ENCODE assay signal across 8 mouse cellular contexts in the genomic region with DNA sequence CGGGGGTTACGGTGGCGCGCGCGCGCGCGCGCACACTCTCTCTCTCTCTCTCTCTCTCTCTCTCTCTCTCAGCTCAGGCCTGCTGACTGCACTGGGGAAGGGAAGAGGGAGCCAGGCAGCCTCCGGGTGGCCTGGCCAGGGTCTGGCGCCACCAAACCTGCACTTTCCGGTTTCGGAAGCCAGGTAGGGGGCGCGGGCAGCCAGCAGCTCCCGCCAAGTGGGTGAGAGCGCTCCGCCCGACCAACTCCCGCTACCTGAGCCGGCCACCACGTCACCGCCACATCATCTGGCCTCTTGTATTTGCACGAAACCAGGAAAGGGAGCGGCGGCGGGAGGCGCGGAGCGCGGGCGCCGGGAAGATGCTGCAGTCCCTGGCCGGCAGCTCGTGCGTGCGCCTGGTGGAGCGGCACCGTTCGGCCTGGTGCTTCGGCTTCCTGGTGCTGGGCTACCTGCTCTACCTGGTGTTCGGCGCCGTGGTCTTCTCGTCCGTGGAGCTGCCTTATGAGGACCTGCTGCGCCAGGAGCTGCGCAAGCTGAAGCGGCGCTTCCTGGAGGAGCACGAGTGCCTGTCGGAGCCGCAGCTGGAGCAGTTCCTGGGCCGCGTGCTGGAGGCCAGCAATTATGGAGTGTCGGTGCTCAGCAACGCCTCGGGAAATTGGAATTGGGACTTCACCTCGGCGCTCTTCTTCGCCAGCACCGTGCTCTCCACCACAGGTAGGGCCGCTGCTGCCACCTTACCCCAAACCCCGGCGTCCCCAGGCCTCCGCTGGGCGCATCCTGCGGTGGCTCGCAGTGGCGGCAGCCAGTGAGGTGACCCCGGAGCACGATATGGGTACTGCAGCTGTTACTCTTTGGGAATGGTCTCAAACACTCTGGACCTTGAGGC. TPM values are rescaled to one million over a fixed set of nuclear protein-coding genes. Genes with fewer than 3 reads are reported as not detected.
DNase-seq lines count a peak whose midpoint lies in the region; ATAC-seq and TF ChIP-seq lines count a peak whose summit lies in the region.

Gene Kcnk1, plus strand, starts transcription at position 70 of the 886 bp plus-strand sequence.

- H3K27ac ChIP-seq in heart, embryonic 15.5 days, result no peak within 1 kb of the TSS
- H3K27ac ChIP-seq in embryonic facial prominence, embryonic 12.5 days, result peak within 1 kb of the TSS; percentile 70
- no peak within 1 kb of the TSS for H3K27ac ChIP-seq in hindbrain, embryonic 11.5 days (ENCODE audit: low read depth, low read length)
- H3K27ac ChIP-seq in lung, embryonic 14.5 days (ENCODE audit: low read depth), result peak within 1 kb of the TSS; percentile 81

- H3K9me3 ChIP-seq in heart, embryonic 15.5 days (replicated peaks), result no peaks in the 10 kb centered on the region
- no peaks in the 10 kb centered on the region for H3K9me3 ChIP-seq in embryonic facial prominence, embryonic 12.5 days
- no peaks in the 10 kb centered on the region for H3K9me3 ChIP-seq in hindbrain, embryonic 11.5 days (ENCODE audit: control insufficient read depth, low read length)
- no peaks in the 10 kb centered on the region for H3K9me3 ChIP-seq in lung, embryonic 14.5 days (ENCODE audit: low read depth, low read length)

- H3K27me3 ChIP-seq in heart, embryonic 15.5 days, result peaks cover 66% of the 10 kb centered on the region
- peaks cover 36% of the 10 kb centered on the region for H3K27me3 ChIP-seq in embryonic facial prominence, embryonic 12.5 days
- H3K27me3 ChIP-seq in hindbrain, embryonic 11.5 days (ENCODE audit: control insufficient read depth, insufficient read depth, low read length), result peaks cover 27% of the 10 kb centered on the region
- H3K27me3 ChIP-seq in lung, embryonic 14.5 days (ENCODE audit: insufficient read depth, low read length), result peaks cover 34% of the 10 kb centered on the region

- peaks cover 13% of the 10 kb centered on the region for H3K4me1 ChIP-seq in heart, embryonic 15.5 days (replicated peaks)
- H3K4me1 ChIP-seq in embryonic facial prominence, embryonic 12.5 days, result peaks cover 29% of the 10 kb centered on the region
- H3K4me1 ChIP-seq in hindbrain, embryonic 11.5 days (replicated peaks; ENCODE audit: control insufficient read depth, insufficient read depth, low read length), result 0 out of 2 replicates have a peak, but pooled peaks cover 2% of the 10 kb centered on the region
- H3K4me1 ChIP-seq in lung, embryonic 14.5 days (ENCODE audit: insufficient read depth), result peaks cover 5% of the 10 kb centered on the region; the same call in 1 of the 2 replicates

- WGBS in heart, embryonic 15.5 days, result under 1% methylated on average over 73 of the region's 73 CpGs
- WGBS in embryonic facial prominence, embryonic 12.5 days, result under 1% methylated on average over 73 of the region's 73 CpGs
- under 1% methylated on average over 73 of the region's 73 CpGs for WGBS in hindbrain, embryonic 11.5 days
- whole genome bisulfite sequencing in lung, embryonic 14.5 days, result under 1% methylated on average over 69 of the region's 73 CpGs

- peak within 1 kb of the TSS; percentile 62 for H3K4me3 ChIP-seq in heart, embryonic 15.5 days
- peak within 1 kb of the TSS; percentile 61 for H3K4me3 ChIP-seq in embryonic facial prominence, embryonic 12.5 days
- H3K4me3 ChIP-seq in hindbrain, embryonic 11.5 days (ENCODE audit: low read depth, low read length), result peak within 1 kb of the TSS; percentile 55
- H3K4me3 ChIP-seq in lung, embryonic 14.5 days (ENCODE audit: low read depth, low read length), result peak within 1 kb of the TSS; percentile 56

- DNase-seq in heart, adult 8-10 months (ENCODE audit: low spot score), result no peak
- peak; percentile 71 for DNase-seq in hindbrain, embryonic 11.5 days (ENCODE audit: low spot score)
- DNase-seq in layer of hippocampus, postnatal 10 days (ENCODE audit: low spot score in 2 of 2), result peak; percentile 66 to 75
- DNase-seq in lung, embryonic 14.5 days, result peak; percentile 78
- peak; percentile 82 to 88 for DNase-seq in right cerebral cortex, adult 2 months (ENCODE audit: low spot score in 2 of 2)
- no peak for DNase-seq in spleen, postnatal 36 days (ENCODE audit: low spot score in 2 of 2)

- peak within 1 kb of the TSS; percentile 96 for H3K4me2 ChIP-seq in heart, embryonic 15.5 days
- peak within 1 kb of the TSS; percentile 93 for H3K4me2 ChIP-seq in embryonic facial prominence, embryonic 12.5 days (replicated peaks)
- H3K4me2 ChIP-seq in hindbrain, embryonic 11.5 days (replicated peaks; ENCODE audit: low read depth, low read length), result peak within 1 kb of the TSS; percentile 94
- peak within 1 kb of the TSS; percentile 74 for H3K4me2 ChIP-seq in lung, embryonic 14.5 days

- ATAC-seq in heart, embryonic 15.5 days (replicated peaks; ENCODE audit: insufficient number of reproducible peaks, insufficient read depth, low FRiP score, low read depth), result 0 out of 2 replicates have a peak, but pooled peaks have one; percentile 15
- peak; percentile 70 for ATAC-seq in embryonic facial prominence, embryonic 12.5 days (ENCODE audit: insufficient number of reproducible peaks, insufficient read depth, low FRiP score, low TSS enrichment)
- peak; percentile 69 for ATAC-seq in hindbrain, embryonic 11.5 days (ENCODE audit: low FRiP score)
- peak; percentile 80 for ATAC-seq in lung, embryonic 14.5 days (ENCODE audit: insufficient read depth)

- H3K36me3 ChIP-seq in heart, embryonic 15.5 days, result no peaks in the 10 kb centered on the region
- no peaks in the 10 kb centered on the region for H3K36me3 ChIP-seq in embryonic facial prominence, embryonic 12.5 days
- H3K36me3 ChIP-seq in hindbrain, embryonic 11.5 days (ENCODE audit: control insufficient read depth, insufficient read depth, low read length), result no peaks in the 10 kb centered on the region
- no peaks in the 10 kb centered on the region for H3K36me3 ChIP-seq in lung, embryonic 14.5 days (ENCODE audit: insufficient read depth)

- peak within 1 kb of the TSS; percentile 52 for H3K9ac ChIP-seq in heart, embryonic 15.5 days
- H3K9ac ChIP-seq in embryonic facial prominence, embryonic 12.5 days, result peak within 1 kb of the TSS; percentile 69
- peak within 1 kb of the TSS; percentile 59 for H3K9ac ChIP-seq in hindbrain, embryonic 11.5 days (ENCODE audit: low read depth, low read length)
- peak within 1 kb of the TSS; percentile 65 for H3K9ac ChIP-seq in lung, embryonic 14.5 days

- peak; percentile 34; the same call in 1 of the 2 replicates for TF ChIP-seq CTCF in lung, embryonic 14.5 days (IDR thresholded peaks at IDR 0.05; ENCODE audit: low read depth)

RNA-seq across cellular contexts. Expression of gene Kcnk1, which starts in this region (rescaled TPM):
- polyA plus RNA-seq in heart, embryonic 15.5 days (2015; fragmentation: Nextera tagmentation; extraction: Ambion mirVana), result 2.4 and 5.8 TPM in 2 replicates
- total RNA-seq in heart, adult 8-10 months (2022), result 1 to 10 TPM in 2 of 4 experiments, under 1 TPM in 2; 0.27 to 1.6 (median 0.78) TPM
- 23.2 and 23.8 TPM in 2 replicates for polyA plus RNA-seq in embryonic facial prominence, embryonic 12.5 days (2016; fragmentation: Nextera tagmentation; extraction: Ambion mirVana)
- 9.6 and 10.4 TPM in 2 replicates for polyA plus RNA-seq in hindbrain, embryonic 11.5 days (2014; fragmentation: Nextera tagmentation; extraction: Ambion mirVana)
- total RNA-seq in layer of hippocampus, postnatal 10 days (2021), result 10 to 100 TPM; 62.5 to 67.6 TPM
- 48.3 and 49.0 TPM in 2 replicates for polyA plus RNA-seq in lung, embryonic 14.5 days (2014; fragmentation: Nextera tagmentation; extraction: Ambion mirVana)

Comparison
In these comparisons a context has a peak if more than half of its experiments do, and no peak if none do; other contexts are left out.
1. RNA of gene Kcnk1 (total RNA-seq): 62.5 to 67.6 TPM in layer of hippocampus, postnatal 10 days; 0.27 to 1.6 TPM in heart, adult 8-10 months; every median in the first group is over 10 times any median in the second.
2. ATAC-seq: peak in every context shown above with its lines; median percentile 80 in lung, embryonic 14.5 days; 70 in embryonic facial prominence, embryonic 12.5 days; 69 in hindbrain, embryonic 11.5 days; 15 in heart, embryonic 15.5 days.
3. H3K27ac ChIP-seq: peak in embryonic facial prominence, embryonic 12.5 days (single experiment) and lung, embryonic 14.5 days (single experiment); none in heart, embryonic 15.5 days (single experiment) and hindbrain, embryonic 11.5 days (single experiment).
4. DNase-seq: peak in hindbrain, embryonic 11.5 days (single experiment), layer of hippocampus, postnatal 10 days (2 of 2), lung, embryonic 14.5 days (single experiment) and right cerebral cortex, adult 2 months (2 of 2); none in heart, adult 8-10 months (single experiment) and spleen, postnatal 36 days (0 of 2).
5. Peak in every context shown above with its lines, with median percentiles within 50 percentile points of each other: H3K4me2 ChIP-seq, H3K4me3 ChIP-seq and H3K9ac ChIP-seq.